Mouse (Mus musculus): Measurements from ENCODE around the gene Fxyd5. TPM values are rescaled to one million over a fixed set of nuclear protein-coding genes. Genes with fewer than 3 reads are reported as not detected.

Gene Fxyd5
- polyA plus RNA-seq, 1 experiment: 8.3 TPM

DNA sequence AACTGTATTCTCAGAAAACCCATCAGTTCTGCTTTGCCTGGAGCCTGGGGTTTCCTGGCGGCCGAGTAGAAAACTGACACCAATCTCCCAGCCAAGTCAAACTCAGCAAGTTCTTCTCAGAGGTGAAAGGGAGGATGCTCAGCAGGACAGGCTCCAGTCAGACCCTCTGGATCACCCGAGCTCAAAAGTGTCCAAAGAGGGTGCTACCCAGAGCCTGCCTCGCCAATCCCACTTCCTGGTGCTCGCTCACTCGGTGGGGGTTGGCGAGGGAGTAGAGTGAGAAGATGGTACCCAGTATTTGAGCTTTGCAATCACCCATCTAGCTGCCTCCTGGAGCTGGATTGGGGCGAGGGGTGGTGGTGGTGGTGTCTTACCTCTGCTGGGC lies 1.3 kb downstream of the Fxyd5 start:
- TF ChIP-seq CTCF (IDR thresholded peaks at IDR 0.05; ENCODE audit: control insufficient read depth, insufficient read depth, insufficient replicate concordance, low read depth, low read length): no peak
- TF ChIP-seq POLR2A (IDR thresholded peaks at IDR 0.05; ENCODE audit: control insufficient read depth, low read depth, low read length): no peak
- no peaks in the 10 kb centered on the region for H3K36me3 ChIP-seq (ENCODE audit: control insufficient read depth, insufficient read depth, low read length)
- H3K27me3 ChIP-seq (ENCODE audit: control insufficient read depth, insufficient read depth, low read length): no peaks in the 10 kb centered on the region
- peaks cover 16% of the 10 kb centered on the region for H3K4me1 ChIP-seq (ENCODE audit: control insufficient read depth, insufficient read depth, low read length)
- no peak overlapping the region for H3K27ac ChIP-seq (ENCODE audit: control insufficient read depth, insufficient read depth, low read depth, low read length)
- H3K4me3 ChIP-seq (ENCODE audit: control insufficient read depth, low read depth, low read length): no peak overlapping the region

DNA sequence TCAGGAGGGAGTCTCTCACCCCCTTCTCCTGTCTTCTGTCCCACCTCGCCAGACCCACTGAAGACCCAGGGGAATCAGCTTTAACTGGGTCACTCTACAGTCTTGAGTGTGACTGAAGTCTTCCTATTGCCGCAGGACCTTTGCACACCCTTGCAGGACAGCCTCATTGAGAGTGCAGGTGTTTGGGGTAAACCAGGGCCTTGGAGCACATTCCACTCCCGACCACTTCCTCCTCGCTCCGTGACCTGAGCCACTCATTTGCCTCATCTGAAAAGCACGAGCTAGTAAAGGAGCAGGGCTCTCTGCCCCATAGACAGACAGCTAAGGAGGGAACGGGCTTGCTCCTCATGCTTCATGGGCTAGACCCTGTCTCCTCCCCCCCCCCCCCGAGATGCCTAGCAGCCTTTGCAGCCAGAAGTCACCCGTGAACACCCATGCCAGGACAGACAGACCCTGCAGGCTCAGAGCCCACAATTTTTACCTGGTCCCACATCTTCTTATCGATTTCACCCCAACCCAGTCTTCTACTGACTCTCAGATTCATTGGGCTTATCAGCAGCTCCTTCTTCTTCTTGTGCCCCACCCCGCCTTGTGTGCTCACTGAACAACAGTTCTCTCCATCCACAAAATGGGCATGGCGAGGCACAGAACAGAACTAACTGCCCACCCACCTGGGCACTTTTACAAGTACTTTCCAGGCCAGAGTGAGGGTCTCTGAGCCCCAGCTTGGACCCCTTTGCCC lies 1.8 kb downstream of the Fxyd5 start:
- H3K4me1 ChIP-seq (ENCODE audit: control insufficient read depth, insufficient read depth, low read length): peaks cover 16% of the 10 kb centered on the region
- no peak overlapping the region for H3K4me3 ChIP-seq (ENCODE audit: control insufficient read depth, low read depth, low read length)
- no peaks in the 10 kb centered on the region for H3K36me3 ChIP-seq (ENCODE audit: control insufficient read depth, insufficient read depth, low read length)
- no peaks in the 10 kb centered on the region for H3K27me3 ChIP-seq (ENCODE audit: control insufficient read depth, insufficient read depth, low read length)
- no peak for TF ChIP-seq POLR2A (IDR thresholded peaks at IDR 0.05; ENCODE audit: control insufficient read depth, low read depth, low read length)
- no peak for TF ChIP-seq CTCF (IDR thresholded peaks at IDR 0.05; ENCODE audit: control insufficient read depth, insufficient read depth, insufficient replicate concordance, low read depth, low read length)
- H3K27ac ChIP-seq (ENCODE audit: control insufficient read depth, insufficient read depth, low read depth, low read length): no peak overlapping the region

- Histone ChIP-seq H3K27me3 (ENCODE audit: control insufficient read depth, insufficient read depth, low read length) (no peaks in the 10 kb centered on the region), H3K36me3 (ENCODE audit: control insufficient read depth, insufficient read depth, low read length) (no peaks in the 10 kb centered on the region), H3K27ac (ENCODE audit: control insufficient read depth, insufficient read depth, low read depth, low read length) (no peak overlapping the region), H3K4me1 (ENCODE audit: control insufficient read depth, insufficient read depth, low read length) (peaks cover 16% of the 10 kb centered on the region), H3K4me3 (ENCODE audit: control insufficient read depth, low read depth, low read length) (no peak overlapping the region)
- TF ChIP-seq POLR2A (IDR thresholded peaks at IDR 0.05; ENCODE audit: control insufficient read depth, low read depth, low read length) (no peak), CTCF (IDR thresholded peaks at IDR 0.05; ENCODE audit: control insufficient read depth, insufficient read depth, insufficient replicate concordance, low read depth, low read length) (no peak)
Observed at GRCm38 (mm10) chr7:31039011-31039410, 3.3 kb downstream of the Fxyd5 start.

DNA sequence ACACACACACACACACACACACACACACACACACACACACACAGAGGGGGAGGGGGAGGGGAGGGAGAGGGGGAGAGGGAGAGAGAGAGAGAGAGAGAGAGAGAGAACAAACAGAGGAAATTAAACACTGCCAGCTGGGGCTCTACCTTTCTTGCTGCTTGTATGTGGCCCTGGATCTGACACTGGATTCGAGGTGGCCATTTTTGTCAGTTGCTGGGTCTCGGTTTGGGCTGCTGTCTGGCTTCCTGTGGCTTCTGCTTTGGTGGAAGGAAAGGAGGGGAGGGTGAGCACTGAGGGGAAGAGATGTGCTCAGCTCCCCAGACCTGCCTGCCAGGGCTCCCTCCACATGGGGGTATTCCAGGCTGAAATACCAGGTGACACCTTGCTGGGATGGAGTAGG lies 4.6 kb downstream of the Fxyd5 start:
- TF ChIP-seq POLR2A (IDR thresholded peaks at IDR 0.05; ENCODE audit: control insufficient read depth, low read depth, low read length) (no peak), CTCF (IDR thresholded peaks at IDR 0.05; ENCODE audit: control insufficient read depth, insufficient read depth, insufficient replicate concordance, low read depth, low read length) (no peak)
- H3K36me3 ChIP-seq (ENCODE audit: control insufficient read depth, insufficient read depth, low read length): no peaks in the 10 kb centered on the region

GRCm38 (mm10) chr7:31036917-31037316 lies 5.4 kb downstream of the Fxyd5 start:
- no peak overlapping the region for H3K27ac ChIP-seq (ENCODE audit: control insufficient read depth, insufficient read depth, low read depth, low read length)
- H3K36me3 ChIP-seq (ENCODE audit: control insufficient read depth, insufficient read depth, low read length): no peaks in the 10 kb centered on the region
- no peak for TF ChIP-seq POLR2A (IDR thresholded peaks at IDR 0.05; ENCODE audit: control insufficient read depth, low read depth, low read length)
- TF ChIP-seq CTCF (IDR thresholded peaks at IDR 0.05; ENCODE audit: control insufficient read depth, insufficient read depth, insufficient replicate concordance, low read depth, low read length): no peak
- H3K4me3 ChIP-seq (ENCODE audit: control insufficient read depth, low read depth, low read length): peak overlapping the region; percentile 58
- peaks cover 14% of the 10 kb centered on the region for H3K4me1 ChIP-seq (ENCODE audit: control insufficient read depth, insufficient read depth, low read length)
- H3K27me3 ChIP-seq (ENCODE audit: control insufficient read depth, insufficient read depth, low read length): no peaks in the 10 kb centered on the region

More for the DNA sequence above, 4.6 kb downstream of the Fxyd5 start:
- Histone ChIP-seq H3K27me3 (ENCODE audit: control insufficient read depth, insufficient read depth, low read length) (no peaks in the 10 kb centered on the region), H3K4me1 (ENCODE audit: control insufficient read depth, insufficient read depth, low read length) (peaks cover 16% of the 10 kb centered on the region), H3K4me3 (ENCODE audit: control insufficient read depth, low read depth, low read length) (0 out of 2 replicates have a peak overlapping the region, but pooled peaks have one; percentile 4), H3K27ac (ENCODE audit: control insufficient read depth, insufficient read depth, low read depth, low read length) (no peak overlapping the region)

DNA sequence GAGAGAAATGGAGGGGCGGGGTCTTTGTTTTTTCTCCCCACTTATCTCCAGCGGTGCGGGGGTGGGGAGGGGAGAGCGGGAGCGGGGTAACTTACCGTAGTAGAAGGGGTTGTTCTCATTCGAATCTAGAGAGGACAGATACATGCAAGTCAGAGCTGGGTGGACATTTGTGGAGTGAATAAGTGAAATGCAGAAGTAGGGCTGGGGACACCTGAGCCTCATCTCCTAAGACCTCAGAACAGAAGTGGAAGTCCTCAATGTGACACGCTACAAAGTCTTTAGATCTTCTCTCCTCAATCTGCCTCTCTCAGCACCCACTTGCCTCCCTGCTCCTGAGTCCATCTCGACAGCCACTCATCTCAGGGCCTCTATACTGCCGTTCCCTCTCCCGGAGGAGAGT lies 7.0 kb downstream of the Fxyd5 start:
- TF ChIP-seq POLR2A (IDR thresholded peaks at IDR 0.05; ENCODE audit: control insufficient read depth, low read depth, low read length) (no peak), CTCF (IDR thresholded peaks at IDR 0.05; ENCODE audit: control insufficient read depth, insufficient read depth, insufficient replicate concordance, low read depth, low read length) (no peak)
- Histone ChIP-seq H3K4me1 (ENCODE audit: control insufficient read depth, insufficient read depth, low read length) (peaks cover 11% of the 10 kb centered on the region), H3K27me3 (ENCODE audit: control insufficient read depth, insufficient read depth, low read length) (no peaks in the 10 kb centered on the region), H3K4me3 (ENCODE audit: control insufficient read depth, low read depth, low read length) (peak overlapping the region; percentile 44), H3K36me3 (ENCODE audit: control insufficient read depth, insufficient read depth, low read length) (no peaks in the 10 kb centered on the region), H3K27ac (ENCODE audit: control insufficient read depth, insufficient read depth, low read depth, low read length) (no peak overlapping the region)

GRCm38 (mm10) chr7:31034789-31035188 lies 7.5 kb downstream of the Fxyd5 start:
- H3K4me3 ChIP-seq (ENCODE audit: control insufficient read depth, low read depth, low read length): peak overlapping the region; percentile 44
- no peak overlapping the region for H3K27ac ChIP-seq (ENCODE audit: control insufficient read depth, insufficient read depth, low read depth, low read length)
- no peaks in the 10 kb centered on the region for H3K27me3 ChIP-seq (ENCODE audit: control insufficient read depth, insufficient read depth, low read length)
- no peaks in the 10 kb centered on the region for H3K36me3 ChIP-seq (ENCODE audit: control insufficient read depth, insufficient read depth, low read length)
- peaks cover 11% of the 10 kb centered on the region for H3K4me1 ChIP-seq (ENCODE audit: control insufficient read depth, insufficient read depth, low read length)
- TF ChIP-seq CTCF (IDR thresholded peaks at IDR 0.05; ENCODE audit: control insufficient read depth, insufficient read depth, insufficient replicate concordance, low read depth, low read length) (peak; percentile 69; the same call in 1 of the 2 replicates), POLR2A (IDR thresholded peaks at IDR 0.05; ENCODE audit: control insufficient read depth, low read depth, low read length) (no peak)
